Mouse (Mus musculus): ENCODE results near the gene Tmem63a. TPM values are rescaled to one million over a fixed set of nuclear protein-coding genes. Genes with fewer than 3 reads are reported as not detected.
A peak's percentile ranks its signal among the peaks of the same experiment; 100 is the strongest.
"Not testable (repeated sequence)": the region's sequence is repeated elsewhere in the genome, so short reads cannot be mapped to it uniquely, and the experiment has no call there.

Gene Tmem63a
- 15.0 to 24.1 TPM (median 17.4 TPM) in 3 replicates for total RNA-seq (2017)

- ATAC-seq (replicated peaks; ENCODE audit: insufficient number of reproducible peaks, low FRiP score, low TSS enrichment, poor library complexity, severe bottlenecking): peak; percentile 54
These were observed at the start of gene Tmem63a for GRCm38 (mm10) chr1:180942166-180943031. Gene Tmem63a, plus strand, starts transcription at chr1:180942344.

GRCm38 (mm10) chr1:180892808-180893207 is 49.3 kb upstream of the Tmem63a start, which contains the start of gene Lefty2:
Gene Lefty2, plus strand, starts transcription at chr1:180893108.
- ATAC-seq (replicated peaks; ENCODE audit: insufficient number of reproducible peaks, low FRiP score, low TSS enrichment, poor library complexity, severe bottlenecking): no peak

GRCm38 (mm10) chr1:180894088-180894987 is 47.8 kb upstream of the Tmem63a start:
- ATAC-seq (replicated peaks; ENCODE audit: insufficient number of reproducible peaks, low FRiP score, low TSS enrichment, poor library complexity, severe bottlenecking): not testable (repeated sequence)

- no peak for ATAC-seq (replicated peaks; ENCODE audit: insufficient number of reproducible peaks, low FRiP score, low TSS enrichment, poor library complexity, severe bottlenecking)
These were observed 41.0 kb upstream of the Tmem63a start for GRCm38 (mm10) chr1:180901107-180901506.

- ATAC-seq (replicated peaks; ENCODE audit: insufficient number of reproducible peaks, low FRiP score, low TSS enrichment, poor library complexity, severe bottlenecking): no peak
These were observed 39.2 kb upstream of the Tmem63a start for GRCm38 (mm10) chr1:180902915-180903314.

GRCm38 (mm10) chr1:180903666-180904038 is 38.5 kb upstream of the Tmem63a start:
- no peak for ATAC-seq (replicated peaks; ENCODE audit: insufficient number of reproducible peaks, low FRiP score, low TSS enrichment, poor library complexity, severe bottlenecking)

- peak; percentile 95 for ATAC-seq (replicated peaks; ENCODE audit: insufficient number of reproducible peaks, low FRiP score, low TSS enrichment, poor library complexity, severe bottlenecking)
These were observed 37.9 kb upstream of the Tmem63a start, which contains the start of gene Pycr2 for GRCm38 (mm10) chr1:180904039-180904814. Gene Pycr2, plus strand, starts transcription at chr1:180904293.

GRCm38 (mm10) chr1:180904815-180905080 is 37.4 kb upstream of the Tmem63a start:
- peak; percentile 34 for ATAC-seq (replicated peaks; ENCODE audit: insufficient number of reproducible peaks, low FRiP score, low TSS enrichment, poor library complexity, severe bottlenecking)

- ATAC-seq (replicated peaks; ENCODE audit: insufficient number of reproducible peaks, low FRiP score, low TSS enrichment, poor library complexity, severe bottlenecking): no peak
These were observed 36.8 kb upstream of the Tmem63a start for GRCm38 (mm10) chr1:180905307-180905706.

- ATAC-seq (replicated peaks; ENCODE audit: insufficient number of reproducible peaks, low FRiP score, low TSS enrichment, poor library complexity, severe bottlenecking): no peak
These were observed 36.3 kb upstream of the Tmem63a start for GRCm38 (mm10) chr1:180905876-180906275.

GRCm38 (mm10) chr1:180906461-180907147 is 35.5 kb upstream of the Tmem63a start:
- no peak for ATAC-seq (replicated peaks; ENCODE audit: insufficient number of reproducible peaks, low FRiP score, low TSS enrichment, poor library complexity, severe bottlenecking)

GRCm38 (mm10) chr1:180911138-180911537 is 31.0 kb upstream of the Tmem63a start:
- ATAC-seq (replicated peaks; ENCODE audit: insufficient number of reproducible peaks, low FRiP score, low TSS enrichment, poor library complexity, severe bottlenecking): no peak

- no peak; the same call in 1 of the 2 replicates for ATAC-seq (replicated peaks; ENCODE audit: insufficient number of reproducible peaks, low FRiP score, low TSS enrichment, poor library complexity, severe bottlenecking)
These were observed 30.4 kb upstream of the Tmem63a start for GRCm38 (mm10) chr1:180911653-180912287.

GRCm38 (mm10) chr1:180912792-180913191 is 29.4 kb upstream of the Tmem63a start:
- ATAC-seq (replicated peaks; ENCODE audit: insufficient number of reproducible peaks, low FRiP score, low TSS enrichment, poor library complexity, severe bottlenecking): no peak

- ATAC-seq (replicated peaks; ENCODE audit: insufficient number of reproducible peaks, low FRiP score, low TSS enrichment, poor library complexity, severe bottlenecking): no peak
These were observed 28.3 kb upstream of the Tmem63a start for GRCm38 (mm10) chr1:180913797-180914196.

GRCm38 (mm10) chr1:180916425-180916824 is 25.7 kb upstream of the Tmem63a start:
- no peak for ATAC-seq (replicated peaks; ENCODE audit: insufficient number of reproducible peaks, low FRiP score, low TSS enrichment, poor library complexity, severe bottlenecking)

- no peak for ATAC-seq (replicated peaks; ENCODE audit: insufficient number of reproducible peaks, low FRiP score, low TSS enrichment, poor library complexity, severe bottlenecking)
These were observed 25.1 kb upstream of the Tmem63a start for GRCm38 (mm10) chr1:180917053-180917452.

- no peak for ATAC-seq (replicated peaks; ENCODE audit: insufficient number of reproducible peaks, low FRiP score, low TSS enrichment, poor library complexity, severe bottlenecking)
These were observed 22.5 kb upstream of the Tmem63a start for GRCm38 (mm10) chr1:180919686-180920085.
